Mouse (Mus musculus): ENCODE results near the gene Dnase2a.
"Not testable (repeated sequence)": the region's sequence is repeated elsewhere in the genome, so short reads cannot be mapped to it uniquely, and the experiment has no call there.

Dnase2a gene

DNA sequence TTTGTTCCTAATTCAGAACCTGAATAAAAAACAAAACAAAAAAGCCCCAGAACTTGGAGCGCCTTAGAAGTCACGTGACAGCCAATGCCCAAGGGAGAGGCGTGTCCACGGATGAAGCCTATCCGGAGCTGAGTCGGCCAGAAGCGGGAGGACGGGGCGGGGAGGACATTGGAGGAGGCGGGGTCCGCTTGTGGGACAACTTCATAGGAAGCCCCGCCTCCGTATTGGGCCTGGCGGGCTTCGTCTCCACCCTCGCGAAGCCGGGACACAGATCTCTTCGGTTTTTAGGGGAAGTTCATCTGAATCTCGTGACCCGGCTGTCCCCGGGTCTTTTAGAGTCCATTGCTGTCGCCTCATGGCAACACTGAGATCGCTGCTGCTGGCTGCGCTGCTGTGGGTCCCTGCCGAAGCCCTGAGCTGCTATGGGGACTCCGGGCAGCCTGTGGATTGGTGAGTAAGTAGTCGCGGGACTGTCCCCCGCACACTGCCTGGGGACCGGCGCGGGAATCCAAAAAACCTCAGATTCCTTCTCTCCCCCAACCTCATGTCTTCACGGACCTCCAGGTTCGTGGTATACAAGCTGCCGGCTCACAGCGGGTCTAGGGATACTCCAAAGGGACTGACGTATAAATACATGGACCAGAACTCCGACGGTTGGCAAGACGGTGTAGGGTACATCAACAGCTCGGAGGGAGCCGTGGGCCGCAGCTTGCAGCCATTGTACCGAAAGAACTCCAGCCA lies at the start of gene Dnase2a:
TSS of gene Dnase2a (plus strand) at position 140 of the 741 bp plus-strand sequence.
- DNase-seq, result peak; percentile 88

DNA sequence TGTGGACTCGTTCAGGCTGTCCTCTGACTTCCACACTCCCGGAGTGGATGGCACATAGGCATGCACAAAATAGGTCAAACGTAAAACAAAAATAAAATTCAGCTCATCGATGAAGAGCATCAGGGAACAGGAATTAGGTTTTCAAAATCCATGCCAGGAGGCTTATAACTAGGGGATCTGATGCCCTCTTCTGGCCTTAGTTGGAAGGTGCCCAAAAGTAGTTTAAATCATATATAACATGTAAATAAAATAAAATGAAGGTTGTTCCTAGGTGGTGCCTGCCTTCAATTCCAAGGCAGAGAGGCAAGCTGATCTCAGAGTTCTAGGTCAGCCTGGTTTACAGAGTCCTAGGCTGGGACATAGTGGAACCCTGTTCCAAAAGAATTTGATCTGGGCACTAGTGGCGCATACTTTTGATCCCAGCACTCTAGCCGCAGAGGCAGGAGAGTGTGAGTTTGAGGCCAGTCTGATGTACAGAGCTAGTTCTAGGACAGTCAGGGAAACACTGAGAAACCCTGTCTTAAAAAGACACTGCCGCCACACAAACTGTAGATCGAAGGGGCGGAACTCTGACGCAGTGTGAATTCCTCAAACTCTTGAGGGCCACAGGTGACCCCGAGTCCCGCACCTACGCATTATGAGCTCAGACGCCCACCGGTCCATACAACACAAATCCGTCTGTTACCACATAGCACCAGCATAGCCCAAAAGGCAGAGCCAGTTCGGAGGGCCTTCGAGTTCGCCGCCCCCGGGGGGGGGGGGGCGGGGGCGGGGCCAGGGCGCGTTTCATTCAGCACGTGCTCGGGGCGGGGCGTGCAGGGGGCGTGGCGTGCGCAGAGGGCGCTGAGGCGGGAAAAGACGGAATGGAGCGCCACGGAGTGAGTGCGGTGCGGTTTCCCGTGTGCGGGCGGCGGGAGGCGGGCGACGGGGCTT lies 36.7 kb upstream of the Dnase2a start, which contains the start of gene Syce2:
TSS of gene Syce2 (plus strand) at position 736 of the 933 bp plus-strand sequence.
- DNase-seq, result peak; percentile 46

DNA sequence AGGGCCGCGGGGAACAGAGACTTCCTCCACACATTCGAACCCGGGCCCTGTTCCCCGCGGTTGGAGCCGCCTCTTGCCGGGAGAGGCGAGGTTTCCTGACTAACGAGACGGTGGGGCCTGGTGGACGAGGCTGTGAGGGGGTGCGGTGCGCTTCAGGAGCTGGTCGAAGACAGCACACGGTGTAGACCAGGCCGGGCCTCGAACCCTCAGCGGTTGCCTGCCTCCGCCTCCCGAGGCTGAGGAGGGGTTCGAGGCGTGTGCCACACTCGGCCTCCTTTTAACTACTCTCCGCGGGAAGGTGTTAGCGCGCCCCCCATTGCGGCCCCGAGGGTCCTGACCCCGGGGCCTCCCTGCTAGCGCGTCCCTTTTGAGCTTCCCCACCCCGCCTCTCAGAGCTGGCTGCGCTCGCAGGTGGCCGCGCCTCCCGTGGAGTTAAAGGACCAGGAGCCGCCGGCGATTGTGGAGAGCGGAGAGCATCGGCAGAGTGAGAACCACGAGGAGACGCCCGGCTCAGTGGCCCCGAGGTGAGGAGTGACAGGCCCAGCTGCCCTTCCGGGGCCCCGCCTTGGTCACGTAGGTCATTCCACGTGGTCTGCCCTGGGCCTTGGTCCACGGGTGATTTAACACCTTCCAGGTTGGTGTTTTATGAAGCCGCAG lies 35.9 kb upstream of the Dnase2a start:
- no peak for DNase-seq

GRCm38 (mm10) chr8:84873016-84873415 lies 35.3 kb upstream of the Dnase2a start:
- no peak for DNase-seq

- DNase-seq, result no peak
Measured at GRCm38 (mm10) chr8:84874339-84874738, 34.0 kb upstream of the Dnase2a start.

DNA sequence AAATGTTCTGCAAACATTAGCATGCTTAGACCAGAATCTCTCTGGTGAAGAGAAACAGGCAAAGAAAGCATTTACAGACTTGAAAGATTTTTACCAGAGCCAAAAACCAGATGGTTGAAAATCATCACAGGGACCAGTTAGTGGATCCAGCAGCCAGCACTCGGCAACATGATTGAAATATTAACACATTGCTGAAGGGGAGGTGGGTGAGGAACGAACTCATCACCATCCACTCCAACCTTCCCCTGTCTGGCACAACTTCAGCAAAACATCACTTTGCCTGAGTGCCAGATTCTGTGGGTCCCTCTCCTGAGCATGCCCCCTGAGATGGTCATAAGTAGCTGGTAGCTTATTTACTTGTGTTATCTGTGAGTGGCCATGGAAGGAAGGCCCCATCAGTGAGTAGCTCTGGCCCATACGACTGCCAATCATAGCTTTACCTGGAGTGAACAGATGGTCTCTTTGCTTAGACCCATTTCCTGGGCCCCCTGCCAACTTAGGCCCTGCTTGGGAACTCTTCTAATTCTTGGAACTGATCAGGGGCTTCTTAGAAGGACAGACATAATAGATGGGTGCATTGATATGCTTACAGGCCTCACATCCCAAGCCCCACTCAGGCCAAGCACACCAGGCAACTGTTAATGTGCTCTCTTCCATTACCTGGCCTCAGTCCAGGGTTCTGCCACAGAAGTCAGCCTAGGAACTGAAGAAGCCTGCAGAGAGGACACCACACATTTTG lies 30.9 kb upstream of the Dnase2a start:
- no peak for DNase-seq

GRCm38 (mm10) chr8:84878915-84879314 lies 29.4 kb upstream of the Dnase2a start:
- DNase-seq, result no peak

DNA sequence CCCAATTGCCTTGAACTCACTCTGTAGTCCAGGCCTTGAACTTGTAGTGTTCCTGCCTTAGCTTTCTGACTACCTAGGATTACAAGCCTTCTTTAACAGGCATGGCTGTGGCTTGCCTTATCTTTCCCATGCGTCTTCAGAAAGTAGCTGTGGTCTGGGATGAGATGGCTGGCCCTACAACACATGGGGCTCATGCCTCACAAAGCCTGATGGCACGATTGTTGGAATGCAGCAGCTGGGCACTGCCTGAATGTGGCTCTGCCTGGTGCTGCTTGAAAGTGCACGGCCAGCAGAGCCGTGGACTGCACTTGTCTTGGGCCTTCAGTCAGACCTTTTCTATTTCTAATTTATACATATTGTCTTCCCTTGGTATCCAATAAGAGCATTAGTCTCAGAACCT lies 23.6 kb upstream of the Dnase2a start:
- DNase-seq, result no peak

GRCm38 (mm10) chr8:84888280-84888679 lies 20.1 kb upstream of the Dnase2a start:
- DNase-seq, result no peak

- no peak for DNase-seq
Measured at GRCm38 (mm10) chr8:84889141-84889540, 19.2 kb upstream of the Dnase2a start.

DNA sequence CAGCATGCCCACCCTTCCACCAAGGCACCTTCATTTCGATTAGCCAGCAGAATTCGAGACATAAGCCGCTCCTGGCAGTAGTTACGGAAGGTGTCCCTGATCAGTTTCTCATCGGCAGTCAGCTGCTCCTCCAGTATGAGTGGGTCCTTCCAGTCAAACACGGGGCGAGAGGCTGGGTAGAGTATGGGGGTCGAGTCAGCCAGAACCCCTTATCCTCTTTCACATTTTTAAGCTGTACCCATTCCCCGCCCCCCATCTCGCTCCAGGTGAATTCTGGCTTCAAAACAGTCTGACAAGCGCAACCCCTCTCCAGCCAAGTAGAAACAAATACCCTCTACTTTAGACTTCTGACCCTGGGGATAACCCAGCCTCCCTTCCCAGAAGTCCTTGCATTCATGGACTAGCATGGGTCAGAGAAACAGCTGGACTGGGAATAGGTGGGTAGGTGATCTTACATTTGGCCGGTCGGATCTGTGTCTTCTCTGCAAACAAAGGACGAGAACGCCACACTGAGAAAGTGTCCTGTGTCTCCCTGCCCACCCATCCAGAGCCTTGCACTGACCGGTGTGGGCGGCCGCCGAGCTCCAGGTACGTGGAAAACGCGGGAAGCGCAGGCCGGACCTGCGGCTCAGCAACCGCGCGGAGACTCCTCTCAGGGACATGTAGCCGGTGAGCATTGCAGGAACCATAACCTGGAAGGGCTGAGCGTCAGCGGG lies 15.2 kb upstream of the Dnase2a start:
- no peak for DNase-seq

- peak; percentile 97 for DNase-seq
Measured at GRCm38 (mm10) chr8:84893709-84894134, 14.6 kb upstream of the Dnase2a start, which contains the start of gene Gcdh. Gene Gcdh (minus strand): TSS chr8:84893921.

GRCm38 (mm10) chr8:84895963-84896362 lies 12.4 kb upstream of the Dnase2a start:
- DNase-seq, result no peak

- no peak for DNase-seq
Measured at GRCm38 (mm10) chr8:84901071-84901470, 7.3 kb upstream of the Dnase2a start.

GRCm38 (mm10) chr8:84901752-84902151 lies 6.6 kb upstream of the Dnase2a start, which contains the start of gene Klf1:
Gene Klf1 (plus strand): TSS chr8:84901928.
- no peak for DNase-seq

DNA sequence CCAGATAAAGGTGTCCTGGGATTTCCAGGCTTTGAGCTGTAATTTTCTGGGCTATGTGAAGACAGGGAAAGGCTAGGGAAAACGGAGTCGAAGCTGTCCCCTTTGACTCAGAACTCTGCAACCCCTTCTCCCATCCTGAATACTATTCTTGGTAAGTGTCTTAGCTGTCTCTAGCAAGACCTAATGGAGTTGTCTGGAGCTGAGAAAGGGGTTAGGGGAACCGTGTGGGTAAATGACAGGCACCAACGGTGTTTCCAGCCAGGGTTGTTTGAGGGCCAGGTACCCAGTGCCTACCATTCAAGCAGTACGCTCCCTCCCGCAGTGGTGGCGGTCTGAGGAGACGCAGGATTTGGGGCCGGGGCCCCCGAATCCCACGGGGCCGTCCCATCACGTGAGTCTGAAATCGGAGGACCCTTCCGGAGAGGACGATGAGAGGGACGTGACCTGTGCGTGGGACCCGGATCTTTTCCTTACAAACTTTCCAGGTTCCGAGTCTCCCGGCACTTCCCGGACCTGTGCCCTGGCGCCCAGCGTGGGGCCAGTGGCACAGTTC lies 5.9 kb upstream of the Dnase2a start:
- DNase-seq, result no peak

- DNase-seq, result peak; percentile 91
Measured at GRCm38 (mm10) chr8:84902920-84903661, 5.3 kb upstream of the Dnase2a start.

DNA sequence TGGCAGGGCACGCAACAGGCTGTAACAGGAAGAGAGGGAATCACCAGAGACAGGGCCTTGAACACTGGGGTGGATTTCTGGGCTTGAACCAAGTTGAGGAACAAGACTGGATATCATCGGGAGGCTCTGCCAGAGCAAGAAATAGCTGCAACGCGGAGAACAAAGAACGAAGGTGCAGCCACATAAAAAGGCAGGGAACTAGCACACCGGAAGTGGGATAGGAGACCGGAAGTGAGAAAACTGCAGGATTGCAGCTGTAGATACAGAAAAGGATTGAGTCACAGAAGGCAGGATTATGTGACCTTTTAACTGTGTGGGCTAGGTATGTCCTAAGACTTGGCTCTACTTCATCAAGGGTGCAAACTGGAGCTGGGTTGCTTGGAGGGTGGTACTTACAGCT lies 4.0 kb upstream of the Dnase2a start:
- DNase-seq, result no peak

GRCm38 (mm10) chr8:84907037-84907436 lies 1.3 kb upstream of the Dnase2a start:
- DNase-seq, result no peak

DNA sequence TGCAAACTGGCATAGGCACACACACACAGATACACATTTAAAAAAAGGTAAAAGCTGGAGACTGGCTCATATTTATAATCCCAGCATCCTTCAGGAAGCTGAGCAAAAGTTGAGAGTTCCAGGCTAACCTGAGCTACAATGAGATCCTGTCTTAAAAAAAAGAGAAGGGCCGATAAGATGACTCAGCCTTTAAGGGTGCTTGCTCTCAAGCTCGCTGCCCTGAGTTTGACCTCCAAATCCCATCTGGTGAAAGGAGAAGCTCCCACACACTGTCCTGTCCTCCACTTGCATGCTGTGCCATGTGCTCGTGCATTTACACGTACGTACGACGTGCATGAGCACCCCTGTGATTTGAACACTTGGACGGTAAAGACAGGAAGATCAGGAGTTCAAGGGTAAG lies 867 bp upstream of the Dnase2a start:
- DNase-seq, result no peak

GRCm38 (mm10) chr8:84907979-84908378 lies 381 bp upstream of the Dnase2a start:
- DNase-seq, result not testable (repeated sequence)
